ENCODE assay signal across 8 mouse cellular contexts in genomic region chr4:40182651-40183320, GRCm38 (mm10). TPM values are rescaled to one million over a fixed set of nuclear protein-coding genes. Genes with fewer than 3 reads are reported as not detected.
DNase-seq lines count a peak whose midpoint lies in the region; ATAC-seq and TF ChIP-seq lines count a peak whose summit lies in the region.

No protein-coding gene starts in this region.

- peak; percentile 78 for TF ChIP-seq CTCF in kidney, postnatal 0 days (IDR thresholded peaks at IDR 0.05; ENCODE audit: low read depth)
- peak; percentile 84 for TF ChIP-seq CTCF in stomach, postnatal 0 days (IDR thresholded peaks at IDR 0.05; ENCODE audit: low read depth)

- DNase-seq in 3T3-L1 (ENCODE audit: low read depth, low spot score) (peak; percentile 56), WW6 (ENCODE audit: low read depth, low spot score) (peak; percentile 47)
- DNase-seq in cerebellum, postnatal 36 days, result peak; percentile 49 to 53
- DNase-seq in gastrocnemius, postnatal 14 days, result peak; percentile 48
- DNase-seq in kidney, postnatal 0 days (ENCODE audit: low spot score), result peak; percentile 75
- peak; percentile 74 for DNase-seq in liver, embryonic 11.5 days (ENCODE audit: low spot score)
- peak; percentile 34 to 58 for DNase-seq in natural killer cell, adult 2 months (ENCODE audit: low spot score in 2 of 2)
- DNase-seq in stomach, postnatal 0 days (ENCODE audit: low spot score), result peak; percentile 73

- no peaks in the 10 kb centered on the region for H3K9me3 ChIP-seq in kidney, postnatal 0 days (replicated peaks; ENCODE audit: low read length)
- H3K9me3 ChIP-seq in liver, embryonic 11.5 days (ENCODE audit: control insufficient read depth, low read length), result no peaks in the 10 kb centered on the region
- H3K9me3 ChIP-seq in stomach, postnatal 0 days (ENCODE audit: control insufficient read depth, low read length), result no peaks in the 10 kb centered on the region

- H3K9ac ChIP-seq in kidney, postnatal 0 days (ENCODE audit: low read depth, low read length), result no peak overlapping the region
- no peak overlapping the region for H3K9ac ChIP-seq in liver, embryonic 11.5 days (ENCODE audit: low read depth, low read length)
- H3K9ac ChIP-seq in stomach, postnatal 0 days (ENCODE audit: low read length), result no peak overlapping the region

- no peaks in the 10 kb centered on the region for H3K27me3 ChIP-seq in kidney, postnatal 0 days (ENCODE audit: insufficient read depth, low read length)
- no peaks in the 10 kb centered on the region for H3K27me3 ChIP-seq in liver, embryonic 11.5 days (replicated peaks; ENCODE audit: control insufficient read depth, insufficient read depth, low read length)
- H3K27me3 ChIP-seq in stomach, postnatal 0 days (ENCODE audit: control insufficient read depth, insufficient read depth, low read length), result no peaks in the 10 kb centered on the region

- no peak for ATAC-seq in kidney, postnatal 0 days (replicated peaks; ENCODE audit: low FRiP score, low read depth)
- peak; percentile 70 for ATAC-seq in liver, embryonic 11.5 days (replicated peaks; ENCODE audit: low FRiP score)
- peak; percentile 71 for ATAC-seq in stomach, postnatal 0 days (ENCODE audit: low FRiP score, low TSS enrichment)

- TF ChIP-seq EP300 in stomach, postnatal 0 days (optimal IDR thresholded peaks at IDR 0.05), result no peak

- H3K4me1 ChIP-seq in kidney, postnatal 0 days (replicated peaks; ENCODE audit: insufficient read depth, low read length), result no peaks in the 10 kb centered on the region
- no peaks in the 10 kb centered on the region for H3K4me1 ChIP-seq in liver, embryonic 11.5 days (replicated peaks; ENCODE audit: control insufficient read depth, insufficient read depth, low read length)
- H3K4me1 ChIP-seq in stomach, postnatal 0 days (replicated peaks; ENCODE audit: control insufficient read depth, insufficient read depth), result no peaks in the 10 kb centered on the region

- intact Hi-C loops in gastrocnemius, postnatal 14 days (cut with DNase I; ENCODE audit: low total_unique reads), result loop anchor here (5.0 kb wide), 1 partner anchor 45 kb away; no protein-coding TSS in a partner anchor

- WGBS in kidney, postnatal 0 days, result 50% methylated on average over 14 of the region's 14 CpGs
- 36% methylated on average over 14 of the region's 14 CpGs for WGBS in liver, embryonic 11.5 days
- 32% methylated on average over 14 of the region's 14 CpGs for WGBS in stomach, postnatal 0 days

- H3K4me3 ChIP-seq in kidney, postnatal 0 days (replicated peaks; ENCODE audit: low read depth, low read length), result no peak overlapping the region
- no peak overlapping the region for H3K4me3 ChIP-seq in liver, embryonic 11.5 days (ENCODE audit: low read depth, low read length)
- no peak overlapping the region for H3K4me3 ChIP-seq in stomach, postnatal 0 days (ENCODE audit: low read depth, low read length)

- H3K27ac ChIP-seq in kidney, postnatal 0 days, result peak overlapping the region; percentile 75; the same call in 1 of the 2 replicates
- H3K27ac ChIP-seq in liver, embryonic 11.5 days (ENCODE audit: low read depth, low read length), result no peak overlapping the region
- no peak overlapping the region for H3K27ac ChIP-seq in stomach, postnatal 0 days (replicated peaks)

- no peak overlapping the region for H3K4me2 ChIP-seq in kidney, postnatal 0 days (ENCODE audit: low read length)
- no peak overlapping the region for H3K4me2 ChIP-seq in liver, embryonic 11.5 days
- no peak overlapping the region for H3K4me2 ChIP-seq in stomach, postnatal 0 days (replicated peaks; ENCODE audit: low read depth)

- peaks cover 40% of the 10 kb centered on the region for H3K36me3 ChIP-seq in kidney, postnatal 0 days (ENCODE audit: insufficient read depth, low read length)
- peaks cover 19% of the 10 kb centered on the region; the same call in 1 of the 2 replicates for H3K36me3 ChIP-seq in liver, embryonic 11.5 days (ENCODE audit: control insufficient read depth, insufficient read depth, low read length)
- H3K36me3 ChIP-seq in stomach, postnatal 0 days (ENCODE audit: control insufficient read depth, insufficient read depth, low read length), result peaks cover 28% of the 10 kb centered on the region

RNA-seq across cellular contexts. Expression of gene Aco1, which starts 39.9 kb away (rescaled TPM):
- total RNA-seq in gastrocnemius, postnatal 14 days (2021), result 10 to 100 TPM; 18.1 to 19.3 TPM
- 82.3 and 87.8 TPM in 2 replicates for polyA plus RNA-seq in kidney, postnatal 0 days (2015; fragmentation: Nextera tagmentation; extraction: Ambion mirVana)
- 36.7 and 42.1 TPM in 2 replicates for polyA plus RNA-seq in liver, embryonic 11.5 days (2014; fragmentation: Nextera tagmentation; extraction: Ambion mirVana)
- 33.2 and 35.9 TPM in 2 replicates for polyA plus RNA-seq in stomach, postnatal 0 days (2015; fragmentation: Nextera tagmentation; extraction: Ambion mirVana)

RNA-seq across cellular contexts. Expression of gene Ddx58, which starts 56.8 kb away (rescaled TPM):
- 1 to 10 TPM; 3.2 to 4.2 TPM for total RNA-seq in gastrocnemius, postnatal 14 days (2021)
- 11.9 and 14.0 TPM in 2 replicates for polyA plus RNA-seq in kidney, postnatal 0 days (2015; fragmentation: Nextera tagmentation; extraction: Ambion mirVana)
- polyA plus RNA-seq in liver, embryonic 11.5 days (2014; fragmentation: Nextera tagmentation; extraction: Ambion mirVana), result 2.5 and 2.9 TPM in 2 replicates
- polyA plus RNA-seq in stomach, postnatal 0 days (2015; fragmentation: Nextera tagmentation; extraction: Ambion mirVana), result 5.9 and 6.9 TPM in 2 replicates
